Mouse (Mus musculus) mouse trophoblast stem cell (cell line): ENCODE results near the gene Dync2li1.

Source experiments
- in situ Hi-C, 2 experiments: fragments of 300-500 bp; cut with MseI, MboI; formaldehyde crosslinking; loops; 2 replicates in 1 of 2; 3 replicates in 1 of 2; pipeline ENCODE4 v1.15.1; 2025

The Dync2li1 gene

GRCm38 (mm10) chr17:84645894-84646293 lies 19.6 kb downstream of the Dync2li1 start:
- in situ Hi-C loops: no loop called here

DNA sequence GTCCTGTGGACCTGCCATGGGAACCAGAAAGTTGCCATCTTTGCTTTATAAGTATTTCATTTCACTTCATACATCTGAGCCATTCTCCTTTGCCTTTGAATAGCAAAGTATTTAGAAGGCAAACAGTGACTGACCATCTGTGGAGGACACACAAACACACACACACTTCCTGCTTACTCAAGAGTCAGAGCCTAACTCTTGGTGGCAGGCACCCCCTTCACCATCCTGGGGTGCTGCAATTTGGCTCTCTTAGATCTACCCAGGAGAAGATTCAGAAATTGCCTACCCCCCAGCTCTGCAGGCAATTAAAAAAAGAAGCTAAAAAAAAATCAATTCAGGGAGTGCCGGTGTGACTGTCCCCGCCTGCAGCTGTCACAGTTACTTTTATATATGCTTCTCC lies 20.2 kb downstream of the Dync2li1 start:
- in situ Hi-C loops: no loop called here

DNA sequence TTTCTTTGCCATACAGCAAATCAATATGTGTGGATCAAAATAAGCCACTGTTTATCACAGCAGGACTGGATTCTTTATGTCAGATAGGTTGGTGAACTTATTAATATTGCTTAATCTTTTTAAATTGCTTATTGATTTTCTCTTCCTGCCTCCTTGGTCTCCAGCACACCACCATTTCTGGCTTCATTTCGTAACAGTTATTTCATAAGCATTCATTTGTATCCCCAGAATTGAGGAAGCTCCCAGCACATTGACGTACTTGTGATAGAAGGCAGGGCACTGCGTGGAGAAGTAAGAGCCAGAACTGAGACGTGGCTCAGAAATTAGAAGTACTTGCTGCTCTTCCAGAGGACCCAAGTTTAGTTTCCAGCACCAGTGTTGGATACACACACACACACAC lies 21.3 kb downstream of the Dync2li1 start:
- in situ Hi-C loops: no loop called here

GRCm38 (mm10) chr17:84650302-84651017 lies 24.2 kb downstream of the Dync2li1 start:
- in situ Hi-C loops: no loop called here

DNA sequence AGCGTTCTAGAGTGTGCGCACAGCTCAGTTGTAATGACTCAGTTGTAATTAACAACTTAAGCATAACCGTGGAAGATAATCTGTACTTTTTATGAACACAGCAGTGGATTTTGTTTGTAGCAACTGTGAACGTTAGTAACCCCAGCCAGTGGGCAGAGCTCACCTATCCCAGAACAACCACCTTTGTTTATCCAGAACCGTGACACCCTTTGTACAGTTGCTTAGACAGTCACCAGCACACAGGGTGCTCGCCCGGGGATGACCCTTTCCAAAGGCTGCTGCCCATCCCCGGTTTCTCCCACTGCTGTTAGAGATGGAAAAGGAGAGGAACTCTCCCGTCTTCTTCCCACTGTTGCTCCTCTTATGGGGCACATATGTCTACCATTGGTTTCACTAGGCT lies 27.2 kb downstream of the Dync2li1 start:
- in situ Hi-C loops: no loop called here

- in situ Hi-C loops: no loop called here
These were observed 29.9 kb downstream of the Dync2li1 start for GRCm38 (mm10) chr17:84656205-84656604.

DNA sequence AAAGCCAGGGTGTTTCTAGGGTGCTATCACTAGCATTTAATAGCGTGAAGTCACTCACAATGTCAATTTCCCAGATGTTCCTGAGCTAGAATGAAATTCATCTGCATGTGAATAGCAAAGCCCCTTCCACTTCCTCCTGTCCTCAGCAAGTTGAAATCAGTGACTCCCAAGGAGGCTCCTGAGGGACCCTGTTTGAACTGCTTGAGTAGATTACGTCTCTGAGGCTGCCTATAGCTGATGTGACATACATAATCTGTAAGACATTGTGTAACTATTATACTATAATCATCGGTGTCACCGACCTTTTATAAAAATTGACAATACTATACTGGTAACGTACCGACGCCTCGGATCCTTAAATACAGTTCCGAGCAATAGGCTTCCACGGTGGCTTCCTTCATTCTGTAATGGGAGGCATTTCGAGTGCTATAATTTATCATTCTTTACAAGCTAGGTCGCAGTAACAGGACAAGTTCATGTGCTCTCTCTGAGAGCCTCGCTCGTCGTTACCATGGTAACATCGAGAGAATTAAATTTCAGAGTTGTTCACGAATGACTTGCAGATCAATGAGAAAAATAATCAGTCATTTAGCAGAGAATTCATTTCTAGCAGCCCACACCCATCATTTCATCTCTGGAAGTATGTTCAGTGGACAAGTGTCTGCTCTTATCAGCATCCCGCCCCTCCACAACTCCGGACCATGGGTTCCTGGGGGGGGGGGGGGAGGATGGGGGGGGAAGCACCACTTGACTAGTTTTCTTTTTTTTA lies 30.5 kb downstream of the Dync2li1 start:
- in situ Hi-C loops: no loop called here

DNA sequence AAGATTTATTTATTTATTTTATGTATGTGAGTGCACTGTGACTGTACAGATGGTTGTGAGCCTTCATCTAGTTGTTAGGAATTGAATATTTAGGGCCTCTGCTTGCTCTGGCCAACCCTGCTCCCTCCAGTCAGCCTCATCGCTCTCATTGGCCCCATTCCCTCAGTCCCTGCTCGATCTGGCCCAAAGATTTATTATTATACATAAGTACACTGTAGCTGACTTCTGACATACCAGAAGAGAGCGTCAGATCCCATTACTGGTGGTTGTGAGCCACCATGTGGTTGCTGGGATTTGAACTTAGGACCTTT lies 31.1 kb downstream of the Dync2li1 start:
- in situ Hi-C loops: no loop called here

- in situ Hi-C loops: no loop called here
These were observed 31.5 kb downstream of the Dync2li1 start for GRCm38 (mm10) chr17:84657782-84658181.

DNA sequence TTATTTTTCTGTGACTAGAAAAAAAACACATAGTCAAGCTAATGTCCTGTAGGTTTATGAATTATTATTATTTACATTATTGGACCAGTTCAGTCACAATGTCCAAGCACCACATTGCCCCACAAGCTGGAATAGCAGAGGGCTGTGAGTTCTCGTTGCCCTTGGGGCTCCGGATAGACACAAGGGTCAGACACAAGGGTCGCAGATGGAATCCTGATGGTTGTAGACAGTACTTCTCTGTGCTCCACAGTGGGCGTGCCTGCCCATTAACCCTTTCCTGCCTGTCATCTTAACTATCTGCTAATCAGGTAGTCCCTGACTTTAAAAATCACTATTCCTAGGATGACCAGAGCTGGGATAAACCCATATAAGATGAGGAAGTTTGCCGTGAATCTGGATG lies 31.9 kb downstream of the Dync2li1 start:
- in situ Hi-C loops: no loop called here

DNA sequence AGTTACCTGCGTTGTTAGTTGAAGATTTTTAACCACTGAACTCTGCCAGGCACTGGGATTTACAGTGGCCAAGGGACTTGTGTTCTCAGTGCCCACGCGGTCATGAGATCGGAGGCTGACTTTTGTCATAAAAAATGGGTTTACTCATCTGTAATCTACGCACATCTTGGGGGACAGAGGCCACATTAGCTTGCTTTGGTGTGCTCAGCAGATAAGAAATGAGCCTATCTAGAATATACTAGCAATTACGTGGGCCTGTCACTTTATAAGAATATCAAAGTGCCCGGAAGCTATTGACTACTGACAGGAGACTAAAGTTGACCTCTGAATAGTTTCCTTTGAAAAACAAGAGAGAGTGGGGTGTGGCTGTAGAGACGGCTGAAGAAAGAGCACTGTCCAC lies 32.7 kb downstream of the Dync2li1 start:
- in situ Hi-C loops: no loop called here

GRCm38 (mm10) chr17:84665053-84665452 lies 38.8 kb downstream of the Dync2li1 start:
- in situ Hi-C loops: no loop called here

DNA sequence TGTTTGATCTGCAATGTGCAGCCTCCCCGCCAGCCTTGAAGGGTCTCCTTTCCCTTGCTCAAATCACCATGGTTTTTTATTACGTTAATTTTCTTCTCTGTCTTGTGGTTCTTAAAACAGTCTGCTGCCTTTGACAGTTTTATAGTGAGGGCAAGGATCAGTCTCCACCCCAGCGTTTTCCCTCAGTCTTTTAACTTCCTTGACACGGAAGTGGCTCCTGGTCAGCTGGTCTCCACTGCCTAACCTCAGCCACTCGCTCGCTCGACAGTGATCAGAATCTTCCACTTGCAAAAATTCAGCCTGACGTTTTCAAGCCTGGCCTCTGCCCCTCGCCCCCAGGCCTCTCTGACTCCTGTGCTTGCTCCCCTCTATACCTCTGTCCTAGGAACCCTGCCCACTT lies 39.4 kb downstream of the Dync2li1 start:
- in situ Hi-C loops: no loop called here

GRCm38 (mm10) chr17:84667848-84668247 lies 41.6 kb downstream of the Dync2li1 start:
- in situ Hi-C loops: no loop called here

DNA sequence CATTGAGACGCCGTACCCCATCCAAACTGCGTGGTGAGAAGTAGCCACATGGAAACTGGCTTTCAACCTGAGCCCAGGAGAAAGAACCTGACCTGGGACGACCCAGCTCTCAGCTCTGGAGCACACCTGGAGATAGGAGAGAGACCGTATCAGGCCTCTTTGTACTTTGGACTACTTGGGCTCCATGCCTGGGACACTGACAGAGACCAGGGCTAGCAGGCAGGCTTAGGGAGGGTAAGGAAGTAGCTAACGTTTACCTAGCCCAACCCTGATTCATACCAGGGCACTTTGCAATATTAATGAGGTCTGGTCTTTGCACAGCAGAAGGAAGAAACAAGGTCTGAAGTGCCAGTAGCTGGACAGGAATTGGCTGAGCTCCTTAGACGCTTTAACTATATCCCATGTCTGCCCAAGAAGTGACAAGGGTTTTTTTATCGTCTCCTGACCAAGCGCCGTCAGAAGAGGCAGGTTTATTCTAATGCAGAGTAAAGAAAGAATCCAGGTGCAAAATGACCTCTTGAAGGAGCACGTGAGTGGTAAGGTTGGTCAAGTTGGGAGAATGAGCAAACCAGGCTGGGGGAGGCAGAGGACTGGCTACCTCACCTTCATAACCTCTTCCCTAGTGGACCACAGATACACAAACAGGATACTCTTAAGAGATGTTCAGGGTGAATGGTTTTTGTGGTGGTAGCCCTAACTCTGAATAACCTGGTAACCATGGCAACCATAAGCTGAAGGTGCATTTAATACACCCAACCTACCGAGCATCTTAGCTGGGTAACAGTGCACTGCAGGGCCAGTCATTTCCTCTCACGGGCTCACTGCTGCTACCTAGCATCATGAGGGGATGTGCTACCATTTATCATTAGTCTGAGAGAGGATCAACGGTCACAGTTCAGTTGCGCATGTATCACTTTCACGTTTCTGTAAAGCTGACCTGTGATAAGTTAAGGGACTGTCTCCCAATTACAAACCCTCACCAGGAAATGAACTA lies 46.4 kb downstream of the Dync2li1 start:
- in situ Hi-C loops: no loop called here

DNA sequence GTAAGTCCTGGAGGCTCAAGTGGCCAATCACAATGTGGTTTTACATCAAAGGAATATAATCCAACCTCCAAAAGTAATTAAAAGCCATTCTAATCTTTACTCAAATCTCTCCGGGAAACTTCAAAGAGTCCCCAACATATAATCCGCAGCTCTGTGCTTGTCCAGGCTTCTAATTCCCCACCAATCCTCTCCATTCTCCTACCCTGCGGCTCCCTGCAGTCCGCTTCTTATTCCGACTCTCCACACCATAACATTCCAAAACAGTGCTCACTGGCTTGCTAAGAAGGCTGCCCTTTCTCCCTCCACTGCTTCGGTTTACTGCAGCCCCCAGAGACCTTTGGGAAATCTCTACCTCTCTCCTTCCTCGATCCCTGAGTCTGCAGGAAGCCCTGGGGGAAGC lies 47.8 kb downstream of the Dync2li1 start:
- in situ Hi-C loops: no loop called here

DNA sequence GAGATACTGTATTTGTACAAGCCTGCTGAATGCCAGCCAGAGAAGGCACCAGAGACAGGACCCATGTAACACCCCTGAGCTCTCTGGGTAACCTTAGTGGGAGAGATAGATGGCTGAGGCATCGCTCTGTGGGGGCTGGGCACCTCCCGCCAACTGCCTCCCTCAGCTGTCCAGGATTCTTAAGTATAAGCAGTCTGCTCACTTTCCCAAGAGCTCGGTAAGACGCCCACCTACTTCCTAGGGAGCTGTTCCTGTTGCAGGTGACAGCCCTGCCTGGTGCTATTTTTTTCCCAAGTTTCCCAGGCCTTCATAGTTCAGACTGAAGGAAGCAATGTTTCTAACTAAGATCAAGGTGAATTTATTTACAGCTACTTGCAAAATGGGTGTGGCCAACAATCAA lies 48.9 kb downstream of the Dync2li1 start:
- in situ Hi-C loops: no loop called here

GRCm38 (mm10) chr17:84675951-84676366 lies 49.7 kb downstream of the Dync2li1 start, which contains the start of gene Abcg8:
Gene Abcg8 (plus strand): TSS chr17:84676302.
- in situ Hi-C loops: no loop called here

GRCm38 (mm10) chr17:84677595-84677994 lies 51.3 kb downstream of the Dync2li1 start:
- in situ Hi-C loops: no loop called here

DNA sequence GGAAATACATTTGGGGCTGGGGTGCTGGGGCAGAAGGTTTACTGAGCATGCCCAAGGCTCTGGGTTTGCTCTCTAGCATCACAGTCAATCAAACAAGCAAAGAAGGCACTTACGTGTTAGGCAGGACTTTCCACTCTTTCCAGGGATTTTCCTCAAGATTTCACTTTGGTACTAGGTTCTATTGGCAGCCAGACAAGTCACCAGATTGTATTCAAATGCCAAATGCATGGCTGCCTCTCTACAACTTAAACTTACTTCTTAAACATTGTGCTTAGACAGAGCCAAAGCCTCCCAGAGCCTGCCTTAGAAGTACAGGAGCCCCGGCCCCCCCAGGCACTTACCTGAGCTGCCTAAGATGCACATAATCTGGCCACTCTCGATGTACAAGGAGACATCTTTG lies 55.4 kb downstream of the Dync2li1 start:
- in situ Hi-C loops: no loop called here

DNA sequence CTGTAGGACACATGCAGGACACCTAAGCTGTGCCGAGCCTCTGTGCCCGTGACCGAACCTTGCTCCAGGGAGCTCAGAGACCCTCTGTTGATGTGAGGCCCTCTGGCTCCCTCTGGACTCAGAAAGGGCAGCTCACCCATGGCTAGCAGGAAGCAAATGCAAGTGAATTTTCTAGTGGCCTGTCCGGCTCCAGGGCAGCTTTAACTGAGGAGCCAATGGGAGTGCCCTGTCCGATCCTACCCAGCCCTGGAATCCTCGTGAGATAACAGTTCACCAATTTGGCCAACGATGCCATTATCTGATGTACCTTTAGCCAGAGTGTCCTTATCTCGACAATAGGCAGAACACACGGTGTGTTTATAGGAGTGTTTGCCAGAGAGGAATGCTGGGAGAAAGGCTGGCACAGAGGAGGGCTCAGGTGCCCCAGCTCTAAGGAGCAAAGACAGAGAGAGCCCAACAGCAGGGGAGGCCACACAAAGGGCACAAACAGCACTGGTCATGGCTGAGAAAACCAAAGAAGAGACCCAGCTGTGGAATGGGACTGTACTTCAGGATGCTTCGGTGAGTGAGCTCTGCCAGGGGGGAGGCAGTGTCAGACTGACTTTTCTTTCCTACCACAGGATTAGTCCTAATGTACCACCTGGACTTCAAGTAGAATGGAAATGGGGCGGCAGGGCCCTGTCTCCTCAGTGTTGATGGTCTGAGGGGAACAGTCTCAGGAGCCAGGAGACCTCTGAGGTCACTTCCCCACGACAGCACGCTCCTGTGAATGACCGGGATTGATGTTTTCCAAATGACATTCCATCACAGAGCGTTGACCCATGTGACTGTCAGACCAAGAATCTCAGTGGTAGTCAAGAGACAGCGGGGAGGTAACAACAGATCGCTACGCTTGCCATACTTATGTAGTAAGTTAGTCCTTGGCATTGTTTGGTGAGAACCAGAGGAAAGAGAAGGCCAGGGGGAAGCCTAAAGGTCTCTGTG lies 56.7 kb downstream of the Dync2li1 start, which contains the start of gene Abcg5:
Gene Abcg5, minus strand, starts transcription at position 278 of the 984 bp plus-strand sequence.
- in situ Hi-C loops: no loop called here
